Mouse (Mus musculus) neutrophil, adult 65 days (primary cell): ENCODE data around the gene Mmp19. TPM values are rescaled to one million over a fixed set of nuclear protein-coding genes. Genes with fewer than 3 reads are reported as not detected.

ENCODE experiments used
- total RNA-seq: library from RNA; stranded (reverse); gene quantifications from 2 replicates; pipeline ENCODE4 v1.2.4, GENCODE M21; 2023

The Mmp19 gene
- 4.7 and 6.9 TPM in 2 replicates for total RNA-seq

DNA sequence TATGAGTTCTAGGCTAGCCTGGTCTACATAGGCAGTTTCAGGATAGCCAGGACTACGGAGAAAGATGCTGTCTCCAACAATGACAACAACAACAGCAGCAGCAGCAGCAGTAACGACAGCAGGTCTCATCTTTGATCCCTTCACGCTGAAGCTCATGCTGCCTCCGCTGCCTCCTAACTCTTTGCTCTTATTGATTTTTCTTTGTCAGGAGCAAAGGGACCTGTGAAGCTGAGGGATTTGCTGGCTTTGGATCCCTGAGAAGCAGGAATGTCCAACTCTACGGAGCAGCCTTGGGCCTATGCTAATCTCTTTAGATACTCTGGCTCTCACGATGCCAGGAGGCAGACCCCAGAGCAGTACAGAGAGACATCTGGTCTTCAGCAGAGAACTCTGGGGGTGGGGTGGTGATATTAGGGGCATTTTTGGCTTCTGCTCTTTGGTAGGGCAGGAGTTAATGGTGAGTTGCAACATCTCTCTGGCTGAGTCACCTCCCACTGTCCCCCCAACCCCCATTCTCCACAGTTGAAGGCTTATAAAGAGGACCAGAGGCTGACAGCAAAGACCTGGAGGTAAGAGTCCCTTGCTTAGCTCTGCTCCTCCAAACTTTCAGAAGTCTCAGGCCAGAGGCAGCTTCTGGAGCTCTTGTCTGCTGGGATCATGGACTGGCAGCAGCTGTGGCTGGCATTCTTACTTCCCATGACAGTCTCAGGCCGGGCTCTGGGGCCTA is at the start of gene Mmp19:
Gene Mmp19, plus strand, starts transcription at position 513 of the 727 bp plus-strand sequence.

DNA sequence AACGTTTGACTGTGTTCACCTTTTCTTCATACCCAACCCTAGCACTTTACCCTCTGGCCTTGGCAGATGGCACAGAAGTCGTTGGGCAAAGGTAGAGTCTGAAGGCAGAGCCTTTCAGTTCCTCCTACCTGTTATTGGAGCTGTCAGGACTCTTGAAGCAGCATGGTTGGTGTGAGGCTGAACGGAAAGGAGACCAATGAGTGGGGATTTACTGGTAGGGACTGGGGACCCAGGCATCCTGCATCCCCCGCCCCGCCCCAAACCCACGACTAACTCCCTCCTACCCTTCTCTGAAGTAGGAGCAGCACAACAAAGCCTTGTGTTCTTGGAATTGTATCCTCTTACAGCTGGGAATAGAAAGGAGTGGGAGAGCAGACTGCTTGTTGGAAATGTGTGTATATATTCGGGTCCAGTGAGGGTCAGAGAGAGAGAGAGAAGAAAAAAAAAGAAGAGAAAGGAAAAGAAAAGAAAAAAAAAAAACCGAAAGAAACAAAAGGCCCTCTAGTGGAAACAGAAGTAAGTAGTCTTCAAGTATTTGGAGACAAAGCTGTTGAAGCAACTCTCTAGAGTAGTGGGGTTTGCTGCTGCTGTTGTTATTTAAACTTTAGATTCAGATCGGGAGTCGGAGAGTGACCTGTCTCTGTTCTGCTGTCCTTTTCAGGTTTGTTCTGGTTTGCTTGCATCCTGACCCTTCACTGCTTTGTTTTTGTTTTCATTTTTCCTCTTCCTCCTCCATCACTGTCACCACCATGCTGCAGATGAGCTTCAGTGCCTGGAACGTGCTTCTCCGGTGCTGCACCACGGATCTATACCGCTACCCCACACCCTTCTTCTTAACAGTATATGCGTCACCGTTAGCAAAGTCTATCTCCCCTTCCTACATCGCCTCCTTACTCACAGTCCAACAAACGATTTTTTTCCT is 45.8 kb upstream of the Mmp19 start, which contains the start of gene Dgka:
Gene Dgka, minus strand, starts transcription at position 176 of the 922 bp plus-strand sequence.

DNA sequence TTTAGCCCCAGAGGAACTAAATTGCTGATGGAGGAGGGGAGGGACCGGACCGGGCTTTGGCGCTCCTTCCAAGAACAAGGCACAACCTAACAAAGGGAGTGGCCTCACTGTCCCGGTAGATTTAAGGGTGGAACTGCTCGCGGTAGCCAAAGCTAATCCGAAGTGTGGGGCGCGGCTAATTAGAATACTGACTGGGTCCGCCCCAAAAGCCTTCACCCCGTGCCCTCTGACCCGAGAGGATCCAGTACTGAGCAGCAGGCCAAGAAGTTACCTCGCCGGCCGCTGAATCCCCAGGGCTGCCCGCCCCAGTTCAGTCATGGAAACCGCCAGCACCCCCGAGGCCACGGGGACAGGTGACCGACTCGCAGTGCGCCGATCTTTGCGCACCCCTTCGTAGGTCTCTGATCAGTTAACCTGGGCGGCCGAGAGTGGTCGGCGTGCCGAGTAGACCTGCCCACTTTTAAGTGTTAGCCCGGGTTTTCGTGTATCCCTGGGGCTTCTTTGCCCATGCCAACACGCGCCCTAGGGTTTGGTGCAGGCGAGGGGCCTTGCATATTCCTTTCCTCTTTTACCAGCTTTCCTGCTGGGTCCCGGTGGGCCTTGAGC is 43.0 kb upstream of the Mmp19 start, which contains the start of gene Pym1:
Gene Pym1, plus strand, starts transcription at position 244 of the 606 bp plus-strand sequence.

DNA sequence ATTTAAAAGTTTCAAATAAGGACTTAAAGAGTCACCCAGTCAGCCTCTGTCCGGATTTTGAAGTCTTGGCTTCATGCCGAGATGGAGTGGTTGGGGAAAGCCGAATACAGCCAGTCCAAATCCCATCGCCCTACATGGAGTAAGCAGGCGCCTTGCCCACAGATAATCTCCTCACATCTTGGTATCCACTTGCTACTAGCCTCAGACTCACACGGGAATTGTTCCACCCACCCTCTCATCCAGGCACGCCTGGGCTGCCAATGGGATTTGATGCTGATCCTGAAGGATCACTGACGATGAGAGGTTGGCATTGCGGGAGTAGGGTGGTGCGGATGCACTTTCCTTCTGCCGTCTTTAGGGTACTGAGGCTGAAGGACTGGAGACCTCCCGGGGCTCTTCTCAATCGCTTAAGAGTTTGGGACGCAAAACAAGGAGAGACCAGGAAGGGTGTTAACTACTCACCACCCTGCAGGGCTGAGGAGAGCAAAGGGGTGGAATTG is 13.1 kb downstream of the Mmp19 start, which contains the start of gene Dnajc14:
Gene Dnajc14, plus strand, starts transcription at position 292 of the 500 bp plus-strand sequence.

DNA sequence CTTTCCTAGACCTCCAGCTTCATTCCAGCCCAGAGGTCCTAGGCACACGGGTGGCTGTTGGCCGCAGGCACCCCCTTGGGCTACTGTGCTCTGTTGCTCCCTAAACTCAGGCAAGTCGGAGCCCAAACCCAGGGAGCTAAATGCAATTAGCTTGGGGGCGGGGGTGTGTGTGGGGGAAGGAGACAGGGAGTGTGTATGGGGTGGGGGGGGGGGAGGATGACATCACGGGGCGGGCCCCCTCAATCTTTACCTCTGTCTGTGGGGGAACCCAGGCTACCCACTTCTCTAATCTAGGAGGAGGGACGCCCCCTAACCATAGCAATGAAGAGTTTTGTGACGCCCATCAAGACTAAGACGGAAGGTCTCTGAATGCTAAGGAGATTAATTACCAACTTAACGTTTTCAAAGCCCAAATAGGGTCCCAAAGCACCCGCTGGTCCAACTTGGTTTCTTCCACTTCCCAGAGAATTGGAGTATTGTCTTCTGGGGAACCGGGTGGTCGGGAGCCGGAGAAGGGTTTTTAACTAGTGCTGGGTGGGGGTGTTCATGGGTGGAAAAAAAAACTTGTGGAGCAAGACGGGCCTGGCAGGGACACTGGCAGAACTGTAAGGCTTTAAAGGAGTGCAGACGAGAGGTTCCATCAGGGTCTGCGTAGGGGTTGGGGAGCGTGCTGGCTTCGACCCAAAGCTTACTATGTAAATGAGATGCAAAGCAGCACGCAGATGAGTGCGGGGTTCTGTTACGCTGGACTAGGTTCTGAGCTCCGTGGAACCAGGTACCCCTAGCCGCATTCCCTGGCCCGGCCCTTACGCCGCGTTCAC is 13.8 kb downstream of the Mmp19 start, which contains the start of gene Tmem198b:
Gene Tmem198b, minus strand, starts transcription at position 100 of the 821 bp plus-strand sequence.

DNA sequence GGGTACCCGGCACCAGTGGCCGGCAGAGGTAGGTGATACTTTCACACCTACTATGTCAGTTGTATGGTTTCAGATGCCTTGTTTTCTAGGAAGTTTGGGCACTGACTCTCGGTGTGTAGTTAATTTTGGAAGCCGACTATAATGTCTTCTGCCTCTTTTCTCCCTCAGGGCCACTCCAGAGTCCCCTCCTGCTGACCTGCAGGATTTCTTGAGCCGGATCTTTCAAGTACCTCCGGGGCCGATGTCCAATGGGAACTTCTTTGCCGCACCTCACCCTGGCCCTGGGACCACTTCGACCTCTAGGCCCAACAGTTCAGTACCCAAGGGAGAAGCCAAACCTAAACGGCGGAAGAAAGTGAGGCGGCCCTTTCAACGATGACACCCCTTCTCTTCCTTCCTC is 26.3 kb downstream of the Mmp19 start, which contains the start of gene Sarnp:
Gene Sarnp, plus strand, starts transcription at position 301 of the 400 bp plus-strand sequence.

DNA sequence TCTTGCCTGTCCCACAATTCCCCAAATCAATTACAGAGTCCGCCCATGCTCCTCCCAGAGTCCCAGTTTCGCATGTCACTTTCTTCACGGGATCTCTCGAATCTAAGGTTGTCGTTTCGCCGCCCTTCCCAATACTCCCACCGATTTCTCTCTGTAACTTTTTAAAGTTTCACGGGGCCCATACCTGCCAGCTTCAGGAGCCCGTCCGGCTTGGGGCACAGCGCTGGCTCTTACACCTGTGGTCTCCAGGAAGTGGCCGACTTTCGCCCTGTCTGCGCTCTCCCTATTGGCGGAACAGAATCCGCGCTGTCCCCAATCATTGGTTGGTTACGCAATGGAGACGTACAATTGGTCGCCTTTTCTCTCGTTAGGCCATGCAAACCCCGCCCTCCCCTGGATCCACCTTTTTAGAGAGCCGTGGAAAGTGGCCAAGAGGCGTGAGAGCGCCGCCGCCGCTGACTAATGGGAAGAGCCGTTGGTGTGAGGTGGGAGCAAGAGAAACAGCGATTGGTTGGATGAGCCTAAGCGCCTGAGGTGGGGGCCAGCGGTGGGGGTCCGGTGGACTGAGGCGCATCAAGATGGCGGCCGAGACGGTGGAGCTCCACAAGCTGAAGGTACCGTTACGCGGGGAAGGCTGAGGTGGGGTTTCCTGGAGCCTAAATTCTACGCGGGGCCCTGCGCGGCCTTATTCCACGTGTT is 30.8 kb downstream of the Mmp19 start, which contains the start of gene Ormdl2:
Gene Ormdl2, minus strand, starts transcription at position 288 of the 699 bp plus-strand sequence.

Other genes starting within 250 kb of the Mmp19 start
- gene Zc3h10, start 243.1 kb upstream of the Mmp19 start, total RNA-seq, result 21.4 and 25.9 TPM in 2 replicates
- gene Rpl41, start 241.6 kb upstream of the Mmp19 start, total RNA-seq, result 1,166 and 1,291 TPM in 2 replicates
- 28.5 and 31.0 TPM in 2 replicates for gene Pa2g4, start 224.9 kb upstream of the Mmp19 start, total RNA-seq
- 0.35 and 0.50 TPM in 2 replicates for gene Erbb3, start 201.3 kb upstream of the Mmp19 start, total RNA-seq
- gene Rps26, start 164.2 kb upstream of the Mmp19 start, total RNA-seq, result 150 and 359 TPM in 2 replicates
- gene Ikzf4, start 144.9 kb upstream of the Mmp19 start, total RNA-seq, result 0.16 TPM in 1 of 2 replicates, not detected in the other
- 1.0 and 1.2 TPM in 2 replicates for gene Suox, start 116.8 kb upstream of the Mmp19 start, total RNA-seq
- 95.8 and 96.9 TPM in 2 replicates for gene Rab5b, start 94.6 kb upstream of the Mmp19 start, total RNA-seq
- gene Pmel, start 86.7 kb upstream of the Mmp19 start, total RNA-seq, result 2.3 and 2.6 TPM in 2 replicates
- 71.8 and 90.9 TPM in 2 replicates for gene Cdk2, start 85.9 kb upstream of the Mmp19 start, total RNA-seq
- 46.0 and 58.2 TPM in 2 replicates for gene Dgka, start 46.1 kb upstream of the Mmp19 start, total RNA-seq
- 23.9 and 25.2 TPM in 2 replicates for gene Pym1, start 43.0 kb upstream of the Mmp19 start, total RNA-seq
- 59.9 and 86.6 TPM in 2 replicates for gene Dnajc14, start 13.2 kb downstream of the Mmp19 start, total RNA-seq
- gene Tmem198b, start 13.5 kb downstream of the Mmp19 start, total RNA-seq, result 5.1 and 5.8 TPM in 2 replicates
- gene Sarnp, start 26.4 kb downstream of the Mmp19 start, total RNA-seq, result 24.9 and 29.6 TPM in 2 replicates
- gene Ormdl2, start 30.7 kb downstream of the Mmp19 start, total RNA-seq, result 20.0 and 24.0 TPM in 2 replicates
- gene Gdf11, start 100.8 kb downstream of the Mmp19 start, total RNA-seq, result 0.09 and 0.16 TPM in 2 replicates
- 149 and 180 TPM in 2 replicates for gene Cd63, start 110.1 kb downstream of the Mmp19 start, total RNA-seq
- gene Rdh5, start 132.0 kb downstream of the Mmp19 start, total RNA-seq, result 3.3 and 5.5 TPM in 2 replicates
- gene Bloc1s1, start 133.1 kb downstream of the Mmp19 start, total RNA-seq, result 81.6 and 81.7 TPM in 2 replicates
- 0.13 TPM in 1 of 2 replicates, not detected in the other for gene Itga7, start 142.9 kb downstream of the Mmp19 start, total RNA-seq
- not detected in 2 replicates for gene Mettl7b, start 170.1 kb downstream of the Mmp19 start, total RNA-seq
- gene Olfr9, start 198.5 kb downstream of the Mmp19 start, total RNA-seq, result not detected in 2 replicates
- not detected in 2 replicates for gene Olfr763, start 219.9 kb downstream of the Mmp19 start, total RNA-seq
- gene Olfr764-ps1, start 249.0 kb downstream of the Mmp19 start, total RNA-seq, result not detected in 2 replicates